Mouse (Mus musculus): ENCODE results near the gene Pdyn. TPM values are rescaled to one million over a fixed set of nuclear protein-coding genes. Genes with fewer than 3 reads are reported as not detected.

Pdyn gene
- polyA plus RNA-seq, 1 experiment from 2014 or later: 0.18 TPM

DNA sequence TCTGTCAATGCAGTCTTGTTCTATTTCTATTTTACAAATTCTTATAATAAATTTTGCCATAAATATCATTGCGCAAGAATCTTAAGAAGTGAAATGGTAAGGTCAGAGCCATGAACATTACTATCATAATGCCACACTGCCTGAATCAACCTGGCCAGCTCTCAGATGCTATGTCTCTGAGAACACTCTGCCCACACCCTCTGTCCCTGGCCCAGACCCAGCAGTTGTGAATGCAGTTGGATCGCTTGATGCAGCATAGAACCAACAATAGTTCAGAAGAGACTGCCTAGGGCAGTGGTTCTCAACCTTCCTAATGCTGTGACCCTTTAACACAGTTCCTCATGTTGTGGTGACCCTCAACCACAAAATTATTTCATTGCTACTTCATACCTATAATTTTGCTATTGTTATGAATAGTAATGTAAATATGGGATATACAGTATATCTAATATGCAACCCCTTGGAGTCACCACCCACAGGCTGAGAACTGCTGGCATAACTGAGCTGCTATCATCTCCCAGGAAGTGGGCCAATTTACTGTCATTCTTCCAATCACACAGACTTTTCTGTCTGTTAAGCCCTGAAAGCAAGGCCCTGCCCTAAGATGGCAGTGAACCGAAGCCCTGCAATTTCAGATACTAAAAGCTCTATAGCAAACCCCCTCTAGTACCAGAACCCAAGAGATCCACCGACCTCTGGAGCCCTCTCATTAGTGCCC is 45.3 kb downstream of the Pdyn start:
- no peak overlapping the region for H3K9ac ChIP-seq
- WGBS: 77% methylated on average over 4 of the region's 4 CpGs
- no peaks in the 10 kb centered on the region; the same call in 1 of the 2 replicates for H3K9me3 ChIP-seq (replicated peaks)
- no peaks in the 10 kb centered on the region for H3K27me3 ChIP-seq (replicated peaks)
- no peak overlapping the region for H3K27ac ChIP-seq (ENCODE audit: poor library complexity, severe bottlenecking)
- no peak overlapping the region for H3K4me3 ChIP-seq
- H3K4me1 ChIP-seq (replicated peaks): peaks cover 5% of the 10 kb centered on the region
- ATAC-seq (ENCODE audit: insufficient number of reproducible peaks, low FRiP score): no peak
- H3K4me2 ChIP-seq: no peak overlapping the region
- no peaks in the 10 kb centered on the region for H3K36me3 ChIP-seq

DNA sequence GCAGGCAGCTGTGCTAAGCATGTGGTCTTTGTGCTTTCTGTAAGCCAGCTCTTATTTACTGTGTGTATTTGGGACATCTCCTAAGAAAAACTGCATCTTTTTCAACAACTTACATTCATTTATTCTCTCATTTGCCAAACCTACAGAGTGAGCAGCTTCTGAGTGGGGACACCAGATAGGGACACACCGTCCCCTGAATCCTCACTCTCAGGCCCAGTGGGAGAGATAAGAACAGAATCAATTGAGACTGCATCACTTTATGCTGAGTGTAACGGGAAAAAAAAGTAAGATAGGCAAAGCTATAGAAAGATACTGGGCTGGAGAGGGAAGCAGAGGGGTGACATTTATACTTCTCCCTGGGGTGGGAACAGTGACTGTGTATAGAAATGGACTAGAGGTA is 46.0 kb downstream of the Pdyn start:
- WGBS: 52% methylated on average over 2 of the region's 2 CpGs
- Histone ChIP-seq H3K36me3 (no peaks in the 10 kb centered on the region), H3K27me3 (replicated peaks) (no peaks in the 10 kb centered on the region), H3K27ac (ENCODE audit: poor library complexity, severe bottlenecking) (no peak overlapping the region), H3K9ac (no peak overlapping the region), H3K4me2 (no peak overlapping the region), H3K4me3 (no peak overlapping the region), H3K9me3 (replicated peaks) (no peaks in the 10 kb centered on the region; the same call in 1 of the 2 replicates), H3K4me1 (replicated peaks) (peaks cover 5% of the 10 kb centered on the region)
- no peak for ATAC-seq (ENCODE audit: insufficient number of reproducible peaks, low FRiP score)

DNA sequence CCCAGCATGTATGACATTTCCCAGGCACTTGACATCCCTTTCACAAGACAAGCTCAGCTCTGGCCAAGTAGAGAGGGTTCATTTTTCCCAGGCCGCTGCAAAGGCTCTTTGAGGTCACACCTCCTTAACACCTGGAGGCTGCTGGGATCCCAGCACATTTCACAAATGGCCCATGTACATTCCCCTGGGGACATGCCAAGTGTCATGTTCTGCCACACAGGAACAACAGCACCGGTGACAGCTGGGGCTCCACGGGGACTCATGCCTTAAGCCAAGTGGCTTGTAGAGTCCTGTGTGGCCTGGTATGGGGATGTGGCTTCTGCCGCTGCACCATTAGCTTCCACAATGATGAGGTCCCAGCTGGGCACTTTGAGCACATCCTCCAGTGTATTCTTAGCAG is 47.0 kb downstream of the Pdyn start:
- no peaks in the 10 kb centered on the region; the same call in 1 of the 2 replicates for H3K9me3 ChIP-seq (replicated peaks)
- H3K36me3 ChIP-seq: no peaks in the 10 kb centered on the region
- no peak overlapping the region for H3K27ac ChIP-seq (ENCODE audit: poor library complexity, severe bottlenecking)
- H3K27me3 ChIP-seq (replicated peaks): no peaks in the 10 kb centered on the region
- WGBS: 43% methylated on average over 4 of the region's 4 CpGs
- H3K9ac ChIP-seq: no peak overlapping the region
- peaks cover 5% of the 10 kb centered on the region for H3K4me1 ChIP-seq (replicated peaks)
- no peak overlapping the region for H3K4me3 ChIP-seq
- no peak overlapping the region for H3K4me2 ChIP-seq
- ATAC-seq (ENCODE audit: insufficient number of reproducible peaks, low FRiP score): no peak

Other genes starting within 250 kb of the Pdyn start
- not detected in 2 replicates for gene F830045P16Rik, start 163.2 kb downstream of the Pdyn start, polyA plus RNA-seq (2016; fragmentation: Nextera tagmentation; extraction: Ambion mirVana)
- 14.4 and 18.6 TPM in 2 replicates for gene Sirpa, start 107.0 kb downstream of the Pdyn start, polyA plus RNA-seq (2016; fragmentation: Nextera tagmentation; extraction: Ambion mirVana)
- 10.7 and 11.0 TPM in 2 replicates for gene Stk35, start 100.7 kb upstream of the Pdyn start, polyA plus RNA-seq (2016; fragmentation: Nextera tagmentation; extraction: Ambion mirVana)

Measured in heart, embryonic 12.5 days (tissue).